Mouse (Mus musculus) lung, postnatal 36 days (tissue): Measurements from ENCODE around the gene 1700015F17Rik.

ENCODE experiments used
- DNase-seq: peaks from one replicate; pipeline ENCODE4 v3.0.0; 2022; ENCODE audit warnings: mixed read lengths

1700015F17Rik gene

DNA sequence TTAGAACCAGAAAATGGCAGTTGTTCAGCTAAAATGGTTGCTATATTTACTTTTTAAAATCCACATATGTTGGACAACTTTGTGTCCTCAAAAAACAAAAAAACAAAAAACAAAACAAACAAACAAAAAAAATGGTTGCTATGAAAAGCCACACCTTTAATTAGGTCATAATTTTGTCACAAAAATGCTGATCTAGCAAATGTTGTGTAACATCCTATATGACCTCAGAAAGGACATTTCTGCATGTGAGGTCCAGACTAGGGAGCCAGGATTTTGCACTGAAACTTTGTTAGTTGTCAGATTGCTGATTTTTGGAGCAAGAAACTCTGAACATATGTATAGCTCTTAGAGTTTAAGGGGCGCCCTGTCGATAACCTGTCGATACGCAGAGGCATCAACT lies 55.9 kb downstream of the 1700015F17Rik start:
- DNase-seq, result no peak

GRCm38 (mm10) chr5:5421439-5421838 lies 57.5 kb downstream of the 1700015F17Rik start:
- no peak for DNase-seq

DNA sequence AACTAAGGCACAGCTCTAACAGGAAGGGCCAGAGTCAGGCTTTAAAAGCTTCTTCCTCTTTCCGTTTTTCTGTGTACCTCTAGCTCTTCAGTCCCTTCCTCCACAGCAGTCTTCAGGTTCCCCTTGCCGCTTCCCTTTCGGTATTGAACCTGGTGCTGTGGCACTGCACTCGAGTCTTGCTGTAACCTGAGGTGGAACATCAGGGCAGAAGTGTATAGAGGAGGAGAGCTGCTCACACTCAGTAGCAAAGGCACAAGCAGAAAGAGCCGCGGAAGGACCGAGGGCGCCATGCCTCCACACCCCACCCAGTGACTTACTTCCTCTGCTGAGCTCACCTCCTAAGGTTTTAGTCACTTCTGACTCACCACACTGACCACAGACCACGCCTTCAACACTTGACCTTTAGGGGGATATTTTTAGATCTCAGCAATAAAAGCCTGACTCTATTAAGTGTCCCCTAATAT lies 58.9 kb downstream of the 1700015F17Rik start, which contains the start of gene Cdk14:
Gene Cdk14, minus strand, starts transcription at position 321 of the 464 bp plus-strand sequence.
- peak; percentile 61 for DNase-seq

DNA sequence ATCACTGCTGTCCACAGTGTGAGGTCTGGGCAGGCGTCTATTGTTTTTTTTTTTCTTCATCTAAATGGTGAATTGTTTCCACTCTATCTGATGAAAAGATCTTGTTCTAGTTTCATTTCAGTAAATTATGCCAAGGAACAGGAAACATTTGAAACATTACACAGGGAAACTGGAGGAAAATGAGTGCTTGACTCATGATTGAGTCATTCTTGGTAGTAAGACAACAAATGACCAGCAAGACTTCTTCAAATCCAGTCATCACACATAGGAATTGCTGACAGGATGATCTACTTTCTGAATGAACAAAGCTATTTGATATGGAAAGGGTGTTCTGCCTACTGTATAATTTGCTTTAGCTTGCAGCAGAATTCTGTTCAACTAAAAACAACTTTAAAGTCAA lies 59.7 kb downstream of the 1700015F17Rik start:
- peak; percentile 16 for DNase-seq

GRCm38 (mm10) chr5:5414835-5415234 lies 64.1 kb downstream of the 1700015F17Rik start:
- no peak for DNase-seq

DNA sequence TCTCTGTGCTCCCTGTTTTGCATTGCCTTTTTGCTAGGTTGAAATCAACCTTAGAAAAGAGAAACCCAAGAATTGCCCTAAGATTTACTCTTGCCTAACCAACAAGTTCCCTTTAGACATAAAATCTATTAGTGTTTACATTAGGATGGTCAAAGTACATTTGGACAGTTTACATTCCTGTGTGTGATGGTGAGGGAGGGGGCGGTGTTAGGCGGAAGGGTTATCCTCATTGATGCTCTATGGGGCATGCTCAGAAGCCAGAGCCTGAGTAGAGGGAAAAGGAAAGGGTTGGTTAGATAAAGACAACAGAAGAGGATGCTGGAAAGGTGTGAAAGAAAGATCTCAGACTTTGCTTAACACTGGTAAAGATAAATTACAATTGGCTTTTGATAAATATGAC lies 67.1 kb downstream of the 1700015F17Rik start:
- no peak for DNase-seq

GRCm38 (mm10) chr5:5401986-5402385 lies 77.0 kb downstream of the 1700015F17Rik start:
- DNase-seq, result no peak

- no peak for DNase-seq
Observed at GRCm38 (mm10) chr5:5392786-5393185, 86.2 kb downstream of the 1700015F17Rik start.
